Mouse (Mus musculus) G1E (cell line): ENCODE results near the gene Aplp1.

ENCODE experiments used
- CTCF ChIP-seq: IDR thresholded peaks from 2 replicates; pipeline ENCODE4 v1.5.1; 2012; ENCODE audit warnings: low read depth, low read length, inconsistent platforms, mixed read lengths
- TAL1 ChIP-seq: conservative IDR thresholded peaks from 2 replicates; pipeline ENCODE4 v1.6.1; 2012; ENCODE audit warnings: low read depth, low read length, inconsistent platforms, mixed read lengths

DNA sequence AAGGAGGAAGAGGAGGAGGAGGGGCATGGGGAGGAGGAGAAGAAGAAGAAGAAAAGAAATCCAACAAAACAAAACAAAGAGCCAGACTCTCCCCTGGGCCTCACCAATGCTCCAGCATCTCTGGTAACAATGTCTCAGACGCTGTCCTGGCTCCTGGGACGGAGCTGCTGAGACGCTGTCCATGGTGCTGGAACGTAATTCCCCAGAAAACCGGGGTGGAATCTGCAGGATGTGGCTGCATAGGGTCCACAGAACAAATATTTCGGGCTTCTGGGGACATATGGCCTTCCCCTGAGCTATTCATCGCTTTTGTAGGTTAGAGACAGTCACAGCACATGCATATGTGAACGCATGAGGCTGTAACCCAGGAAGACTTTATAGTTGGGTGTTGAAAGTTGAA is 38.9 kb upstream of the Aplp1 start:
- TF ChIP-seq CTCF: no peak
- TF ChIP-seq TAL1: no peak
